Mouse (Mus musculus) ES-E14 (cell line): ENCODE measurements around the gene Sarnp. TPM values are rescaled to one million over a fixed set of nuclear protein-coding genes. Genes with fewer than 3 reads are reported as not detected.
A peak's percentile ranks its signal among the peaks of the same experiment; 100 is the strongest.

ENCODE experiments used
- DNase-seq: peaks from one replicate; pipeline ENCODE4 v3.0.0-alpha.2; 2013; ENCODE audit warnings: low read depth, low spot score
- H3K27ac ChIP-seq: 2 replicates; pipeline ENCODE4 v1.5.1; 2012; ENCODE audit warnings: low read depth, mild to moderate bottlenecking, low read length, moderate library complexity, mixed read lengths; ENCODE audit not compliant: poor library complexity, insufficient read depth, severe bottlenecking
- H3K36me3 ChIP-seq: 2 replicates; pipeline ENCODE4 v1.6.1; 2012; ENCODE audit warnings: mild to moderate bottlenecking, low read length, moderate library complexity, mixed read lengths; ENCODE audit not compliant: control insufficient read depth, poor library complexity, insufficient read depth, severe bottlenecking
- H3K4me1 ChIP-seq, 2 experiments: fragments of 150-350 bp in 1 of 2; sonication (generic) in 1 of 2; 2 replicates each; pipeline ENCODE4 v1.6.1; 2012; ENCODE audit warnings: low read length in 2 of 2, mild to moderate bottlenecking in 1 of 2, mixed read lengths in 1 of 2; ENCODE audit not compliant: control insufficient read depth in 2 of 2, insufficient read depth in 2 of 2, poor library complexity in 1 of 2
- H3K4me3 ChIP-seq, 2 experiments: fragments of 150-350 bp in 1 of 2; sonication (generic) in 1 of 2; 2 replicates each; pipeline ENCODE4 v1.5.1; 2012; ENCODE audit warnings: low read length in 2 of 2, low read depth in 1 of 2, mild to moderate bottlenecking in 1 of 2, mixed read lengths in 1 of 2; ENCODE audit not compliant: insufficient read depth in 1 of 2, poor library complexity in 1 of 2, severe bottlenecking in 1 of 2
- H3K9ac ChIP-seq: 2 replicates; pipeline ENCODE4 v1.6.1; 2012; ENCODE audit warnings: low read depth, mild to moderate bottlenecking, low read length, mixed read lengths; ENCODE audit not compliant: poor library complexity, insufficient read depth, severe bottlenecking
- H3K9me3 ChIP-seq: fragments of 150-350 bp; sonication (generic); 2 replicates; pipeline ENCODE4 v1.6.1; 2012; ENCODE audit warnings: low read depth, mild to moderate bottlenecking, low read length; ENCODE audit not compliant: control insufficient read depth, insufficient read depth
- CHD2 ChIP-seq: IDR thresholded peaks from 2 replicates; pipeline ENCODE4 v1.6.1; 2014; ENCODE audit warnings: mild to moderate bottlenecking, low read depth, low read length, inconsistent platforms
- HCFC1 ChIP-seq: IDR thresholded peaks from 2 replicates; pipeline ENCODE4 v1.6.1; 2012; ENCODE audit warnings: low read length, inconsistent platforms, borderline replicate concordance; ENCODE audit not compliant: insufficient read depth
- MAFK ChIP-seq: IDR thresholded peaks from 2 replicates; pipeline ENCODE4 v1.6.1; 2014; ENCODE audit warnings: mild to moderate bottlenecking, low read depth, low read length, inconsistent platforms; ENCODE audit not compliant: insufficient read depth
- ZC3H11A ChIP-seq: IDR thresholded peaks from 2 replicates; pipeline ENCODE4 v1.6.1; 2012; ENCODE audit warnings: low read depth, mild to moderate bottlenecking, inconsistent platforms, low read length, borderline replicate concordance
- ZNF384 ChIP-seq: IDR thresholded peaks from 2 replicates; pipeline ENCODE4 v1.6.1; 2012; ENCODE audit warnings: low read depth, low read length, inconsistent platforms
- in situ Hi-C, 2 experiments: fragments of 600-800 bp; cut with MboI; formaldehyde crosslinking; loops; one replicate each; pipeline ENCODE4 v1.15.1; 2025; ENCODE audit warnings: low sequenced_read_pairs in 2 of 2, inconsistent platforms in 1 of 2; ENCODE audit not compliant: unreplicated experiment in 2 of 2
- total RNA-seq: library from RNA; depleted of rRNA; stranded (reverse); fragments of 300-350 nt; gene quantifications from 2 replicates; pipeline ENCODE4 v1.2.3, GENCODE M21; 2012

The Sarnp gene
- total RNA-seq, 1 experiment = 101 TPM

DNA sequence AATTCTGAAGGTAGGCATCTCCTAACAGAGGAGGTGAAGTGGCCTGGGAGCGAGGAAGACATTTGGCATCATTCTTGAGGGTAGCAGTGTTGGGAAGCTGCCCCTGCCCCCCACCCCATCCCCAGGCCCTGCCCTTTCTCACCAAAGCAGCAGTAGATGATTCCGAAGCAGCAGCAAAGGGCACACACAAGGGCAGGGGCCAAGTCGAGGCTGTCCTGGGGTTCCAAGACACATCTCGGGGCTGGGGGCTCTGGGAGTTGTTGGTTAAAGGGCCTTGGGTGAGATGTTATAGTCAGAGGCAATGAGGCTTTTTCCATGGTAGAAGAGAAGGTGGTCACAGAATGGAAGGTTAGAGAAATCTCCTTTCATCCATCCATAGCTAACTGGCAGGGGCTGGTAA is 14.2 kb upstream of the Sarnp start:
- in situ Hi-C loops = no loop called here
- peaks cover 2% of the 10 kb centered on the region; the same call in 1 of the 2 replicates for H3K36me3 ChIP-seq
- H3K9ac ChIP-seq = no peak overlapping the region
- H3K4me1 ChIP-seq = peaks cover 0 to 12% of the 10 kb centered on the region in 2 experiments; a peak in 3 of 4 replicates
- no peak for DNase-seq
- H3K9me3 ChIP-seq = no peaks in the 10 kb centered on the region
- H3K27ac ChIP-seq = no peak overlapping the region
- peak overlapping the region in 1 of 2 experiments; percentile 90; a peak in 1 of 4 replicates for H3K4me3 ChIP-seq
- TF ChIP-seq MAFK = no peak
- no peak for TF ChIP-seq ZNF384
- TF ChIP-seq CHD2 = no peak
- TF ChIP-seq ZC3H11A = no peak
- TF ChIP-seq HCFC1 = no peak

DNA sequence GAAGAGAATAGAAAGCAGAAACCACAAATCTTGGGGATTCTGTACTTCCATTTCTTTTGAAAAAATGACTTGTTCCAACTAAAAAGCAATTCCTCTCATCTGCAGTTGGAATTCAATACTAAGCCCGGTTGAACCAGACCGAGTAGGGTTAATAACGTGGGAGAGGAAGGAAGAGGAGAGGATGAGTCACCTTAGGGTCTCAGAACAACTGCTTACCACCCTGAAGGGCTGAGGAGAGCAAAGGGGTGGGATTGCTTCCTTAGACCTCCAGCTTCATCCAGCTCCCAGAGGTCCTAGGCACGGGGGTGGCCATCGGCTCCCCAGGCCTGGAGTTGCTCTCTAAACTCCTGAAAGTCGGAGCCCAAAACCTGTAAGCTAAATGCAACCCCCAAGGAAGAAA is 13.8 kb upstream of the Sarnp start:
- H3K9me3 ChIP-seq = no peaks in the 10 kb centered on the region
- peaks cover 3% of the 10 kb centered on the region; the same call in 1 of the 2 replicates for H3K36me3 ChIP-seq
- in situ Hi-C loops = no loop called here
- TF ChIP-seq HCFC1 (no peak), ZNF384 (no peak), ZC3H11A (no peak), CHD2 (no peak)
- no peak overlapping the region for H3K27ac ChIP-seq
- H3K4me1 ChIP-seq = peaks cover 0 to 13% of the 10 kb centered on the region in 2 experiments; a peak in 3 of 4 replicates
- peak overlapping the region; percentile 60; the same call in 1 of the 2 replicates for H3K9ac ChIP-seq
- no peak for DNase-seq
- peak overlapping the region; percentile 90 to 99 for H3K4me3 ChIP-seq

DNA sequence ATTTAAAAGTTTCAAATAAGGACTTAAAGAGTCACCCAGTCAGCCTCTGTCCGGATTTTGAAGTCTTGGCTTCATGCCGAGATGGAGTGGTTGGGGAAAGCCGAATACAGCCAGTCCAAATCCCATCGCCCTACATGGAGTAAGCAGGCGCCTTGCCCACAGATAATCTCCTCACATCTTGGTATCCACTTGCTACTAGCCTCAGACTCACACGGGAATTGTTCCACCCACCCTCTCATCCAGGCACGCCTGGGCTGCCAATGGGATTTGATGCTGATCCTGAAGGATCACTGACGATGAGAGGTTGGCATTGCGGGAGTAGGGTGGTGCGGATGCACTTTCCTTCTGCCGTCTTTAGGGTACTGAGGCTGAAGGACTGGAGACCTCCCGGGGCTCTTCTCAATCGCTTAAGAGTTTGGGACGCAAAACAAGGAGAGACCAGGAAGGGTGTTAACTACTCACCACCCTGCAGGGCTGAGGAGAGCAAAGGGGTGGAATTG is 13.3 kb upstream of the Sarnp start, which contains the start of gene Dnajc14:
Gene Dnajc14 (plus strand): TSS at position 292 of the 500 bp plus-strand sequence.
- no peak for DNase-seq
- TF ChIP-seq HCFC1 (no peak), ZC3H11A (0 out of 2 replicates have a peak, but pooled peaks have one; percentile 11)
- H3K36me3 ChIP-seq = peaks cover 6% of the 10 kb centered on the region

DNA sequence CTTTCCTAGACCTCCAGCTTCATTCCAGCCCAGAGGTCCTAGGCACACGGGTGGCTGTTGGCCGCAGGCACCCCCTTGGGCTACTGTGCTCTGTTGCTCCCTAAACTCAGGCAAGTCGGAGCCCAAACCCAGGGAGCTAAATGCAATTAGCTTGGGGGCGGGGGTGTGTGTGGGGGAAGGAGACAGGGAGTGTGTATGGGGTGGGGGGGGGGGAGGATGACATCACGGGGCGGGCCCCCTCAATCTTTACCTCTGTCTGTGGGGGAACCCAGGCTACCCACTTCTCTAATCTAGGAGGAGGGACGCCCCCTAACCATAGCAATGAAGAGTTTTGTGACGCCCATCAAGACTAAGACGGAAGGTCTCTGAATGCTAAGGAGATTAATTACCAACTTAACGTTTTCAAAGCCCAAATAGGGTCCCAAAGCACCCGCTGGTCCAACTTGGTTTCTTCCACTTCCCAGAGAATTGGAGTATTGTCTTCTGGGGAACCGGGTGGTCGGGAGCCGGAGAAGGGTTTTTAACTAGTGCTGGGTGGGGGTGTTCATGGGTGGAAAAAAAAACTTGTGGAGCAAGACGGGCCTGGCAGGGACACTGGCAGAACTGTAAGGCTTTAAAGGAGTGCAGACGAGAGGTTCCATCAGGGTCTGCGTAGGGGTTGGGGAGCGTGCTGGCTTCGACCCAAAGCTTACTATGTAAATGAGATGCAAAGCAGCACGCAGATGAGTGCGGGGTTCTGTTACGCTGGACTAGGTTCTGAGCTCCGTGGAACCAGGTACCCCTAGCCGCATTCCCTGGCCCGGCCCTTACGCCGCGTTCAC is 12.7 kb upstream of the Sarnp start, which contains the start of gene Tmem198b:
Gene Tmem198b (minus strand): TSS at position 100 of the 821 bp plus-strand sequence.
- H3K9me3 ChIP-seq = no peaks in the 10 kb centered on the region
- in situ Hi-C loops = no loop called here
- H3K4me1 ChIP-seq = peaks cover 0 to 14% of the 10 kb centered on the region in 2 experiments; a peak in 3 of 4 replicates
- peak within 1 kb of the TSS; percentile 94 for H3K9ac ChIP-seq
- H3K4me3 ChIP-seq = peak within 1 kb of the TSS; percentile 90 to 99
- H3K27ac ChIP-seq = peak within 1 kb of the TSS; percentile 83
- DNase-seq = peak; percentile 51
- TF ChIP-seq MAFK (no peak), HCFC1 (no peak), CHD2 (no peak)
- peaks cover 7% of the 10 kb centered on the region for H3K36me3 ChIP-seq

More for the DNA sequence above, 13.3 kb upstream of the Sarnp start, which contains the start of gene Dnajc14:
- Histone ChIP-seq H3K4me1 (peaks cover 0 to 14% of the 10 kb centered on the region in 2 experiments; a peak in 3 of 4 replicates), H3K4me3 (peak within 1 kb of the TSS; percentile 90 to 99), H3K27ac (peak within 1 kb of the TSS; percentile 83), H3K9me3 (no peaks in the 10 kb centered on the region), H3K9ac (peak within 1 kb of the TSS; percentile 94)
- in situ Hi-C loops = no loop called here
